Mouse (Mus musculus) heart, postnatal 0 days (tissue): ENCODE measurements around the gene Ubash3a. TPM values are rescaled to one million over a fixed set of nuclear protein-coding genes. Genes with fewer than 3 reads are reported as not detected.
"Not testable (repeated sequence)": the region's sequence is repeated elsewhere in the genome, so short reads cannot be mapped to it uniquely, and the experiment has no call there.

Experiments
- ATAC-seq: fragments of 200-750 bp; cut with Nextera tagmentation; 2 replicates; pipeline ENCODE4 v1.8.0; 2017; ENCODE audit warnings: low read depth, moderate number of reproducible peaks, moderate library complexity; ENCODE audit not compliant: insufficient read depth
- DNase-seq: peaks from one replicate; pipeline ENCODE4 v3.0.0-alpha.2; 2016; ENCODE audit warnings: low spot score
- H3K27ac ChIP-seq: fragments of 300-500 bp; sonication (generic); 2 replicates; pipeline ENCODE4 v1.5.1; 2014; ENCODE audit warnings: low read depth, mild to moderate bottlenecking
- H3K27me3 ChIP-seq: fragments of 300-500 bp; sonication (generic); 2 replicates; pipeline ENCODE4 v1.6.1; 2014; ENCODE audit warnings: low read length, mixed read lengths; ENCODE audit not compliant: control insufficient read depth, insufficient read depth
- H3K36me3 ChIP-seq: fragments of 300-500 bp; sonication (generic); replicated peaks from 2 replicates; pipeline ENCODE4 v1.6.1; 2014; ENCODE audit warnings: low read length, mixed read lengths; ENCODE audit not compliant: control insufficient read depth, insufficient read depth
- H3K4me1 ChIP-seq: fragments of 300-500 bp; sonication (generic); 2 replicates; pipeline ENCODE4 v1.6.1; 2014; ENCODE audit warnings: antibody characterized with exemption; ENCODE audit not compliant: control insufficient read depth, insufficient read depth
- H3K4me2 ChIP-seq: fragments of 300-500 bp; sonication (generic); 2 replicates; pipeline ENCODE4 v1.6.1; 2014; ENCODE audit warnings: low read depth, mild to moderate bottlenecking, low read length, moderate library complexity
- H3K4me3 ChIP-seq: fragments of 300-500 bp; sonication (generic); 2 replicates; pipeline ENCODE4 v1.5.1; 2014; ENCODE audit warnings: low read depth, low read length
- H3K9ac ChIP-seq: fragments of 300-500 bp; sonication (generic); replicated peaks from 2 replicates; pipeline ENCODE4 v1.6.1; 2014; ENCODE audit warnings: low read depth, low read length, mixed read lengths
- H3K9me3 ChIP-seq: fragments of 300-500 bp; sonication (generic); replicated peaks from 2 replicates; pipeline ENCODE4 v1.6.1; 2016; ENCODE audit warnings: low read length; ENCODE audit not compliant: control insufficient read depth
- CTCF ChIP-seq: IDR thresholded peaks from 2 replicates; pipeline ENCODE4 v1.5.1; 2016; ENCODE audit warnings: antibody characterized with exemption, control low read depth, low read depth
- EP300 ChIP-seq: IDR thresholded peaks from 2 replicates; pipeline ENCODE4 v1.6.1; 2016; ENCODE audit warnings: antibody characterized with exemption, low read depth
- WGBS: fragments of 180-500 bp; shearing (Covaris S2); extraction: QIAGEN DNeasy Blood & Tissue Kit; methylation state at CpG from one replicate; pipeline ENCODE4 v1.1.7; 2014; 5-methylcytosine and 5-hydroxymethylcytosine counted together
- polyA plus RNA-seq: library from polyadenylated mRNA; unstranded; fragments of >200 nt; fragmentation: Nextera tagmentation; extraction: Ambion mirVana; gene quantifications from 2 replicates; pipeline ENCODE4 v1.2.1, GENCODE M21; 2015
- total RNA-seq: library from RNA; depleted of rRNA; stranded (reverse); fragments of >200 nt; gene quantifications from 2 replicates; pipeline ENCODE4 v1.2.3, GENCODE M21; 2014; ENCODE audit warnings: low replicate concordance

Gene Ubash3a
- total and polyA plus RNA-seq, 2 experiments from 2014 or later: 0.20 TPM; not detected in 1

DNA sequence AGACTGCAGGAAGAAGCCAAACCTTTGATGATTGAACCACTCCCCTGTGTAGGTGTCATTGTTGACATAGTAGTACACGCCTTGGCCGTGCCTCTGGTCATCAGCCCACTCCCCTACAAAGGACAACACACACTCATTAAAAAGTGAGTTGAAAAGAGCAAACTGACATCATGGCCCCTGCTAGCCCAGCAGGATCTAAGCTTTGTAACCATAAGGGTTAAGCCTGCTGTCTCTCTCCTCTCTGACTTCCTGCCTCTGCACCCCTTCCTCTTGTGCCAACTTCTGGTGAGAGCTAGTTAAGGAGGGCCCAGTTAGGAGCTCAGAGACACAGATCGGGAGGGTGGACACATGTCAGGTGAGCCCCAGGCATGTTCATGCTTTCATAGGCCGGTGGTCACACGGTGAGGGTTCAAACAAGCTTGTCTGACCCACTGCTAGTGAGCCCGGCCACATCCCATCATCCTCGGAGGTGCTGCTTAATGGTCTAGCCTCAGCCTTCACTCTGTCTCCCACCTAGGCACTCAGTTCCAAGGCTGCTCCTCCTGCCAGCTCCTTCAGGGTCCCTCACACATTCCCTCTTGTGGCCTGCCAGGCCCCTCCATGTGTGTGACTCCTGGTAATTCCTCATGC lies 58.8 kb downstream of the Ubash3a start:
- ATAC-seq: no peak
- WGBS: 78% methylated on average over 7 of the region's 7 CpGs

GRCm38 (mm10) chr17:31267138-31267537 lies 59.5 kb downstream of the Ubash3a start:
- Histone ChIP-seq H3K36me3 (no peaks in the 10 kb centered on the region), H3K4me2 (no peak overlapping the region), H3K9ac (no peak overlapping the region), H3K27ac (no peak overlapping the region), H3K9me3 (no peaks in the 10 kb centered on the region), H3K4me1 (no peaks in the 10 kb centered on the region), H3K27me3 (no peaks in the 10 kb centered on the region), H3K4me3 (no peak overlapping the region)
- no peak for ATAC-seq
- no peak for TF ChIP-seq CTCF
- TF ChIP-seq EP300: no peak
- DNase-seq: no peak
- WGBS: 61% methylated on average over 4 of the region's 4 CpGs

More for the DNA sequence above, 58.8 kb downstream of the Ubash3a start:
- Histone ChIP-seq H3K27ac (no peak overlapping the region), H3K4me1 (no peaks in the 10 kb centered on the region), H3K9ac (no peak overlapping the region), H3K9me3 (no peaks in the 10 kb centered on the region), H3K27me3 (no peaks in the 10 kb centered on the region), H3K4me2 (no peak overlapping the region), H3K4me3 (no peak overlapping the region), H3K36me3 (no peaks in the 10 kb centered on the region)
- TF ChIP-seq EP300: no peak
- TF ChIP-seq CTCF: no peak
- no peak for DNase-seq

DNA sequence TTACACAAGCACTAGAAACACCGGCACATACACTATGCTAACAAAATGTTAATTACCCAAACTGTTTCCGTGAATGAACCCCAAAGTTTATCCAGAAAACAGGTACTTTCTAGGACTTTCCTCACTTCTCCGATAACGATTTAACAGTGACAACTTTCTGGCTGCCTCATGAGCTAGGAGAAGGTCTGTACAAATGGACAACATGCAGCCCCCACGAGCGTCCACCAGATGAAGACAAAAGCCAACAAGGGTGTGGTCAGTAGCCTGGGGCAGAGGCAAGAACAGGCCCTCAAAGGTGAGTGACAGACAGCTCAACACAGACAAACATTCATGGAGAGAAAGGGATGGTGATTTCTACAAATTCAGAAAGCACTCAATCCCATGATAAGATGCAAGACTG lies 59.9 kb downstream of the Ubash3a start:
- DNase-seq: no peak

DNA sequence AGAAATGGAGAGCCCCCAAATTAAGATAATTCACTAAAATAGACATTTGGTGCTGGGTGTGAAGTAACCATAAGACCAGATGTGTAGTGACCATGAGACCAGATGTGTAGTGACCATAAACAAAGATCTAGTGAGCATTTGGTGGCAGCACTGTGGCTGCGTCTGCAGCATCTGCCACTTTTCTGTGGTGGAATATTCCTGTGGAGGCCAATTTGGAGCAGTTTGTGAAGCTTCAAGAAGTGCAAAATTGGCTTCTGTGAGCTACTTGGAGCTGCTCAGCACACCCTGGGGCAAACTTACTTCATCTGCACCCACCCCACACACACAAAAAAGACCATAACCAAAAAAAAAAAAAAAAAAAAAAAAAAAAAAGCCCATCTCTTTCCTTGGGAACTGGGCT lies 60.3 kb downstream of the Ubash3a start:
- Histone ChIP-seq H3K9me3 (no peaks in the 10 kb centered on the region), H3K27ac (no peak overlapping the region), H3K4me3 (no peak overlapping the region), H3K27me3 (no peaks in the 10 kb centered on the region), H3K9ac (no peak overlapping the region), H3K36me3 (no peaks in the 10 kb centered on the region), H3K4me1 (no peaks in the 10 kb centered on the region), H3K4me2 (no peak overlapping the region)
- TF ChIP-seq EP300 (no peak), CTCF (no peak)
- 93% methylated on average over 1 of the region's 1 CpGs for WGBS
- DNase-seq: no peak
- ATAC-seq: no peak

More for the DNA sequence above, 59.9 kb downstream of the Ubash3a start:
- H3K27me3 ChIP-seq: no peaks in the 10 kb centered on the region
- no peaks in the 10 kb centered on the region for H3K9me3 ChIP-seq
- TF ChIP-seq CTCF (no peak), EP300 (no peak)
- no peaks in the 10 kb centered on the region for H3K36me3 ChIP-seq
- H3K4me3 ChIP-seq: no peak overlapping the region
- no peaks in the 10 kb centered on the region for H3K4me1 ChIP-seq
- no peak overlapping the region for H3K9ac ChIP-seq
- H3K4me2 ChIP-seq: no peak overlapping the region
- WGBS: 78% methylated on average over 6 of the region's 6 CpGs
- no peak overlapping the region for H3K27ac ChIP-seq
- ATAC-seq: no peak

- no peaks in the 10 kb centered on the region for H3K4me1 ChIP-seq
- TF ChIP-seq EP300: no peak
- TF ChIP-seq CTCF: no peak
- ATAC-seq (no peak), DNase-seq (no peak)
- no peaks in the 10 kb centered on the region for H3K27me3 ChIP-seq
- no peak overlapping the region for H3K9ac ChIP-seq
- H3K4me2 ChIP-seq: no peak overlapping the region
- H3K9me3 ChIP-seq: no peaks in the 10 kb centered on the region
- H3K36me3 ChIP-seq: no peaks in the 10 kb centered on the region
- H3K4me3 ChIP-seq: no peak overlapping the region
- 82% methylated on average over 2 of the region's 2 CpGs for WGBS
- H3K27ac ChIP-seq: no peak overlapping the region
Observed at GRCm38 (mm10) chr17:31269761-31270160, 62.1 kb downstream of the Ubash3a start.

- Histone ChIP-seq H3K9me3 (no peaks in the 10 kb centered on the region), H3K27me3 (no peaks in the 10 kb centered on the region), H3K4me2 (no peak overlapping the region), H3K9ac (no peak overlapping the region), H3K4me1 (no peaks in the 10 kb centered on the region), H3K36me3 (no peaks in the 10 kb centered on the region), H3K27ac (no peak overlapping the region), H3K4me3 (no peak overlapping the region)
- DNase-seq (no peak), ATAC-seq (no peak)
- WGBS: 45% methylated on average over 4 of the region's 4 CpGs
- TF ChIP-seq CTCF (no peak), EP300 (no peak)
Observed at GRCm38 (mm10) chr17:31270246-31270645, 62.6 kb downstream of the Ubash3a start.

- H3K9ac ChIP-seq, H3K36me3 ChIP-seq, H3K4me3 ChIP-seq, DNase-seq, H3K27me3 ChIP-seq, H3K9me3 ChIP-seq, H3K27ac ChIP-seq, H3K4me2 ChIP-seq, H3K4me1 ChIP-seq, ATAC-seq: not testable (repeated sequence)
- 69% methylated on average over 8 of the region's 8 CpGs for WGBS
Observed at GRCm38 (mm10) chr17:31270736-31271135, 63.1 kb downstream of the Ubash3a start.
